Mouse (Mus musculus) lung, embryonic 14.5 days (tissue): ENCODE measurements around the gene Chek2. TPM values are rescaled to one million over a fixed set of nuclear protein-coding genes. Genes with fewer than 3 reads are reported as not detected.
"Not testable (repeated sequence)": the region's sequence is repeated elsewhere in the genome, so short reads cannot be mapped to it uniquely, and the experiment has no call there.

Experiments
- ATAC-seq: fragments of 200-750 bp; cut with Nextera tagmentation; 2 replicates; pipeline ENCODE4 v1.8.0; 2017; ENCODE audit warnings: mild to moderate bottlenecking, moderate TSS enrichment, moderate library complexity; ENCODE audit not compliant: insufficient read depth
- DNase-seq: peaks from one replicate; pipeline ENCODE4 v3.0.0-alpha.2; 2015
- H3K27ac ChIP-seq: fragments of 300-500 bp; sonication (generic); 2 replicates; pipeline ENCODE4 v1.5.1; 2014; ENCODE audit warnings: low read depth, mild to moderate bottlenecking, moderate library complexity
- H3K27me3 ChIP-seq: fragments of 300-500 bp; sonication (generic); 2 replicates; pipeline ENCODE4 v1.6.1; 2014; ENCODE audit warnings: low read length, control low read depth; ENCODE audit not compliant: insufficient read depth
- H3K36me3 ChIP-seq: fragments of 300-500 bp; sonication (generic); 2 replicates; pipeline ENCODE4 v1.6.1; 2014; ENCODE audit warnings: control low read depth; ENCODE audit not compliant: insufficient read depth
- H3K4me1 ChIP-seq: fragments of 300-500 bp; sonication (generic); 2 replicates; pipeline ENCODE4 v1.6.1; 2014; ENCODE audit warnings: antibody characterized with exemption, control low read depth; ENCODE audit not compliant: insufficient read depth
- H3K4me2 ChIP-seq: fragments of 300-500 bp; sonication (generic); 2 replicates; pipeline ENCODE4 v1.6.1; 2014; ENCODE audit warnings: mild to moderate bottlenecking
- H3K4me3 ChIP-seq: fragments of 300-500 bp; sonication (generic); 2 replicates; pipeline ENCODE4 v1.5.1; 2014; ENCODE audit warnings: low read depth, low read length
- H3K9ac ChIP-seq: fragments of 300-500 bp; sonication (generic); 2 replicates; pipeline ENCODE4 v1.6.1; 2014
- H3K9me3 ChIP-seq: fragments of 300-500 bp; sonication (generic); 2 replicates; pipeline ENCODE4 v1.6.1; 2016; ENCODE audit warnings: low read depth, low read length, control low read depth
- CTCF ChIP-seq: IDR thresholded peaks from 2 replicates; pipeline ENCODE4 v1.5.1; 2016; ENCODE audit warnings: antibody characterized with exemption, low read depth
- WGBS: fragments of 180-500 bp; shearing (Covaris S2); extraction: QIAGEN DNeasy Blood & Tissue Kit; methylation state at CpG from one replicate; pipeline ENCODE4 v1.1.7; 2014; 5-methylcytosine and 5-hydroxymethylcytosine counted together
- polyA plus RNA-seq: library from polyadenylated mRNA; unstranded; fragments of >200 nt; fragmentation: Nextera tagmentation; extraction: Ambion mirVana; gene quantifications from 2 replicates; pipeline ENCODE4 v1.2.1, GENCODE M21; 2014

Chek2 gene
- polyA plus RNA-seq, 1 experiment from 2014 or later: 33.8 TPM

GRCm38 (mm10) chr5:110824421-110824820, 15.4 kb upstream of the Chek2 start:
- DNase-seq (no peak), ATAC-seq (no peak)
- 75% methylated on average over 4 of the region's 4 CpGs for WGBS
- 0 out of 2 replicates have a peak, but pooled peaks cover 5% of the 10 kb centered on the region for H3K36me3 ChIP-seq
- H3K4me3 ChIP-seq: no peak overlapping the region
- H3K9me3 ChIP-seq: no peaks in the 10 kb centered on the region
- H3K27ac ChIP-seq: no peak overlapping the region
- H3K4me2 ChIP-seq: no peak overlapping the region
- no peak overlapping the region for H3K9ac ChIP-seq
- no peaks in the 10 kb centered on the region for H3K27me3 ChIP-seq
- no peak for TF ChIP-seq CTCF
- no peaks in the 10 kb centered on the region for H3K4me1 ChIP-seq

DNA sequence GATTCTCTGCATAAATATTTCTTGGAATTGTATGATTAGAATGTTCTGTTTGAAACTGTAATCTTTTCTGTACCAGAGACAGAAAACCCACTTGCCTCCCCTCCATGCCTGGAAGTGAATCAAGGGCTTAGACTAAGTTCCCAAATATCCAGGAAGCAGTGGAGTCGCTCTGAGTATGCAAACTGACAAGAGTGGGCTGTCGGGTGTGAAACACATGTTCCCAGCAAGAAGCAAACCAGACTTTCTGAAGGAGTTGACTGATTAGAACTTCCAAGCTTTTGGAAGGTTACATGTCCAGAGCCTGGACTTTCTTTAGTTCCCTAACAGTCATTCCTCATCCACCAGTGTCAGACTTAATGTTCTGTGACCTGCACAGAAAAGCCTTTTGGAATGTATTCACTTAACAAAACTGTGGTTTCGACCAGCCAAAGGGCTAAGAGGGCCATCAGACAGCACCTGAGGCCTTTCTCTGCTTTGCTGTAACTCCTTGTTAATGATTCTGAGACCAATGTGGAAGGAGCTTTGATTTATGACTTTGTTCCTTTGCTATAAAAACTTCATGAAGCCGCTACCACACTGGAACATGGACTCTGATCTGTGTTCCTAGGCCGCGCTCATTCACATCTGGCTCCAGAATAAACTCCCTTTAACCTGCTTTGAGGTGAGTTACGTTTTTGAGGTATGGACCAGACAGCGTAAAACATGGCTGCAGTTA, 12.8 kb upstream of the Chek2 start:
- H3K9ac ChIP-seq: no peak overlapping the region
- H3K36me3 ChIP-seq: peaks cover 11% of the 10 kb centered on the region; the same call in 1 of the 2 replicates
- H3K9me3 ChIP-seq: no peaks in the 10 kb centered on the region
- no peak for TF ChIP-seq CTCF
- no peaks in the 10 kb centered on the region for H3K27me3 ChIP-seq
- H3K4me3 ChIP-seq: no peak overlapping the region
- ATAC-seq (no peak), DNase-seq (no peak)
- H3K27ac ChIP-seq: no peak overlapping the region
- 79% methylated on average over 8 of the region's 8 CpGs for WGBS
- H3K4me1 ChIP-seq: no peaks in the 10 kb centered on the region
- H3K4me2 ChIP-seq: no peak overlapping the region

DNA sequence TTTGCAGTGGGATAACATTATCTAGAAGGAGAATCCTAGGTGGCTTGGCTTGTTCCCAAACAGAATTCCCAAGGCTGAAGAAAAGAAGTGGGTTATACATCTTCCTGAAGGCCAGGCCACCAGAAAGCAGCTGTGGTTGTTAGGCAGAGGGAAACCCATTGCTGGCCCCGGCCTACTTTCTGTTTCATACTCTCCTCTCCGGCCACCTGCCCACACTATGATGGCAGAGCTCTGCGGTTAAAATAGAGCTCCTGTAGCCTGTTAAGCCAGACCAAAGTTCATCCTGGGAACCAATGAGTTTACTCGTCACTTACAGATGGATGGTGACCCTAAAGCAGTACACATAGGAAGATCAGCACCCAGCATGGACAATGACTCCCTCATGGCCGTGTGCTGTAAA, 12.2 kb upstream of the Chek2 start:
- 84% methylated on average over 5 of the region's 5 CpGs for WGBS
- DNase-seq (no peak), ATAC-seq (no peak)
- no peaks in the 10 kb centered on the region for H3K4me1 ChIP-seq
- H3K9me3 ChIP-seq: no peaks in the 10 kb centered on the region
- H3K4me2 ChIP-seq: no peak overlapping the region
- no peak overlapping the region for H3K9ac ChIP-seq
- H3K27ac ChIP-seq: no peak overlapping the region
- no peaks in the 10 kb centered on the region for H3K27me3 ChIP-seq
- H3K4me3 ChIP-seq: no peak overlapping the region
- H3K36me3 ChIP-seq: peaks cover 11% of the 10 kb centered on the region; the same call in 1 of the 2 replicates
- no peak for TF ChIP-seq CTCF

DNA sequence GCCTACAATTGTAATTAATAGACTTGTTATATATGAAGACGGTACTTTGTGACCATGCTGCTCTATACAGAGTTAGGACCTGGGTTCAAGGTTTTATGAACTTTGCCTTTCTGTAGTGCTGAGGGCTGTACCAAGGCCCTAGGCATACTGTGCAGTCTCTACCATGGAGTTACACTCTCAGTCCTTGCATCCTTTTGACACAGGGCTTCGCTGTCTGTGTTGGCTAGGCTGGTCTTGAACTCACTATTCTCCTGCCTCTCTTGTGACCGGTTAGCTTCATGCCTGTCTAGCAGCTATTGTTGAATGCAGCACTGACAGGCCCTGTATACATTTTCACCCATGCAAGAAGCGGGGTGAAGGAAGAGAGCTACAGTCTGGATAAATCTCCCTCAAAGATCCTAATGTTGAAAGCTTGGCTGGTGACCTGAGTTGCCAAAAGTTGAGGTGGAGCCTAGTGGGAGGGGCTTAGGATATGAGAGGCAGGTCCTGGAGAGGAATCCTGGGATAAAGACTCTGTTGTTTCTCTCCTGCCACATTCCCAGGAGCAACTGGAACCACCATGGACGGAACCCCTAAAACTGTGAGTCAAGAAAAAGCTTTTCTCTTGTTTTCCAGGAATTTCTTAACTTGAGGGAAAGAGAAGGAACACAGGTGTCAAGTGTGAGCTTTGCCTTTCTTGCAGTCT, 8.6 kb upstream of the Chek2 start:
- Histone ChIP-seq H3K27ac (no peak overlapping the region), H3K9me3 (no peaks in the 10 kb centered on the region), H3K27me3 (no peaks in the 10 kb centered on the region), H3K4me3 (no peak overlapping the region), H3K4me1 (no peaks in the 10 kb centered on the region), H3K4me2 (no peak overlapping the region), H3K36me3 (peaks cover 11% of the 10 kb centered on the region; the same call in 1 of the 2 replicates), H3K9ac (no peak overlapping the region)
- TF ChIP-seq CTCF: no peak
- WGBS: 86% methylated on average over 5 of the region's 5 CpGs
- no peak for DNase-seq
- ATAC-seq: no peak

DNA sequence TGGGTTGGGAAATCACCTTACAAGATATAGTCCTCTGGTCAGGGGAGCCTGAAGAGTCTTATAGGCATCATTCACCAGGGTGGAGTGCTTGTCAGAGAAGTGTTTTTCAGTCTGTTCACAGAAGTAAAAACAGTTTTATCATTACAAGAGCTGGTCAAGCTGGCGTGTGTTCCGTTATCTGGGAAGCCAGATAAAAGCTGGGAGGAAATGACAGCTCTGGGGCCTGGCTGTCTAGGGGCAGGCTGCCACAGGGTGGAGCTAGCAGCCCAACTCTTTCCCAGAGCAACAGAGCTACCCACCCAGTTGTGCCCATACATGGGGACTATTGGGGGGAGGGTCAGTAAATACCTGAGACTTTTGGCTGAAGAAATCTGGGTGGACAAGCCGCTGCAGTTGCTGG, 3.8 kb upstream of the Chek2 start:
- peak overlapping the region; percentile 27; the same call in 1 of the 2 replicates for H3K27ac ChIP-seq
- WGBS: 18% methylated on average over 3 of the region's 3 CpGs
- peak; percentile 69 for DNase-seq

DNA sequence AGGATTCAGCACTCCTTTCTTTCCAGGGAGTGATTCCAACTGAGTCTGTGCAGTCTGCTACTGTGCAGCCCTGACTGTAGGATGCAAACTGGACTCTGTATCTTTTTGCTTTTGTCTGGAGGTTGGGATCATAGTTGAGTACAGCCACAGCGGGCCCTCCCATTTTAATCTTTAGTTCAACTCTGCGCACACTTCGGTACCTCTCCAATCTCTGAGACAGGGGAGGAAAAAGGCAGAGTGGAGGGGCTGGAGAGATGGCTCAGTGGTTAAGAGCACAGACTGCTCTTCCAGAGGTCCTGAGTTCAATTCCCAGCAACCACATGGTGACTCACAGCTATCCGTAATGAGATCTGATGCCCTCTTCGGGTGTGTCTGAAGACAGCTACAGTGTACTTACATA, 1.8 kb upstream of the Chek2 start:
- DNase-seq, H3K36me3 ChIP-seq, H3K4me3 ChIP-seq, H3K9ac ChIP-seq, H3K4me2 ChIP-seq, H3K4me1 ChIP-seq, ATAC-seq, H3K9me3 ChIP-seq, H3K27ac ChIP-seq, H3K27me3 ChIP-seq: not testable (repeated sequence)
- WGBS: 88% methylated on average over 5 of the region's 5 CpGs

More for the DNA sequence above, 3.8 kb upstream of the Chek2 start:
- Histone ChIP-seq H3K27me3 (no peaks in the 10 kb centered on the region), H3K9ac (no peak overlapping the region), H3K4me2 (no peak overlapping the region), H3K4me3 (no peak overlapping the region), H3K4me1 (no peaks in the 10 kb centered on the region), H3K36me3 (peaks cover 5% of the 10 kb centered on the region; the same call in 1 of the 2 replicates), H3K9me3 (no peaks in the 10 kb centered on the region)
- peak; percentile 69 for TF ChIP-seq CTCF
- no peak for ATAC-seq

DNA sequence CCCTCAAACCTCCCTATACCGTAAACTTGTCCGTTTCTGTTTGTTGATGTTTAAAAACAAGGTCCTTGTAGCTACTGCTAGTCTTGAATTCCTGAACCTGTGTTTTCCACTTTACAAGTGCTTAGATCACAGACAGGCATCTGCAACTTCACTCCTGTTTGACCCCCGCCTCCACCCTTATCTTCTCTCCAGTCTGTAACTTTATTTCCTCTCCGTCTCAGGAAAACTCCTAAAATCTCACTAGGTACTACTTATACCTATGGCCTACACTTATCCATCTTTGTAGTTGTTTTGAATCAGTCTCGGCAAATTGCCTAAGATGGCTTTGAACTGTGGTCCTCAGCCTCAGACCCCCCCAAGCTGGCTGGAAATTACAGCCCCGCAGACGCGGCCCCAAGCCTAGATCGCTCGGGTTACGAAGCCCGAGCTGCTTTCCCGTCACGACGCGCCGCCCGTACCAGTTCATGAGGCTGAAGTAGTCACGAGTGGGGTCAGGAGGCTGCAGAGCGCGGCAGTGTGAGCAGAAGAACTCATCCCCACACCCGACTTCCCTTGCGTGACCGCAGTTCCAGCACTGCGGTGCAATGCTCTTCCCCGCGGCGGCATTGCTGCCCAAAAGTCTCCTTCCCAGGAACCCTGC, 621 bp upstream of the Chek2 start:
- WGBS: 4% methylated on average over 28 of the region's 28 CpGs

More for the DNA sequence above, 621 bp upstream of the Chek2 start:
- Histone ChIP-seq H3K4me3 (peak overlapping the region; percentile 73), H3K9ac (peak overlapping the region; percentile 75), H3K4me2 (peak overlapping the region; percentile 83), H3K4me1 (no peaks in the 10 kb centered on the region), H3K27me3 (no peaks in the 10 kb centered on the region), H3K9me3 (no peaks in the 10 kb centered on the region), H3K36me3 (0 out of 2 replicates have a peak, but pooled peaks cover 11% of the 10 kb centered on the region), H3K27ac (peak overlapping the region; percentile 81)
- no peak for TF ChIP-seq CTCF
- peak; percentile 2 for DNase-seq
- peak; percentile 67 for ATAC-seq
